Mouse (Mus musculus): ENCODE data around the gene Bloc1s4. TPM values are rescaled to one million over a fixed set of nuclear protein-coding genes. Genes with fewer than 3 reads are reported as not detected.
A peak's percentile ranks its signal among the peaks of the same experiment; 100 is the strongest.

The Bloc1s4 gene
- total RNA-seq, 1 experiment from 2014 or later: 27.2 TPM

GRCm38 (mm10) chr5:36742126-36742848 lies 6.2 kb downstream of the Bloc1s4 start:
- peak; percentile 90 for DNase-seq

DNA sequence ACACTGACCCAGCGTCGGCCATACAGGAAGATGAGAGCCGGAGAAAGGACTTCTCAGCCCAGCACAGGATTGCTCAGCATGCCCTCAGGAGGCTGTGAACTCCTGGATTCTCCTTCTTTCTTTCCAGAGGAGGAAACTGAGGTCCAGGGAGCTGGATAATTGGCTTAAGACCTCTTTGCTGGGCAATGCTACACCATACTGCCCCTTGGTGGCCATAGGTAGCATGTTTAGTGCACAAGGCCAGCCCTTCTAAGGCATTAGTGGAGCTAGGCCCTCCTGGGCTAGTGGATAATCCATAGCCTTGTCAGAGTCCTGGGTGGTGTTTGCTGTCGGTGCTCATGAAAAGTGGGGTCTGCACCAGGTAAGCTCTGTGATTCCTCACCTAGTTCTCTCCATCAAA lies 8.6 kb downstream of the Bloc1s4 start:
- peak; percentile 62 for DNase-seq

DNA sequence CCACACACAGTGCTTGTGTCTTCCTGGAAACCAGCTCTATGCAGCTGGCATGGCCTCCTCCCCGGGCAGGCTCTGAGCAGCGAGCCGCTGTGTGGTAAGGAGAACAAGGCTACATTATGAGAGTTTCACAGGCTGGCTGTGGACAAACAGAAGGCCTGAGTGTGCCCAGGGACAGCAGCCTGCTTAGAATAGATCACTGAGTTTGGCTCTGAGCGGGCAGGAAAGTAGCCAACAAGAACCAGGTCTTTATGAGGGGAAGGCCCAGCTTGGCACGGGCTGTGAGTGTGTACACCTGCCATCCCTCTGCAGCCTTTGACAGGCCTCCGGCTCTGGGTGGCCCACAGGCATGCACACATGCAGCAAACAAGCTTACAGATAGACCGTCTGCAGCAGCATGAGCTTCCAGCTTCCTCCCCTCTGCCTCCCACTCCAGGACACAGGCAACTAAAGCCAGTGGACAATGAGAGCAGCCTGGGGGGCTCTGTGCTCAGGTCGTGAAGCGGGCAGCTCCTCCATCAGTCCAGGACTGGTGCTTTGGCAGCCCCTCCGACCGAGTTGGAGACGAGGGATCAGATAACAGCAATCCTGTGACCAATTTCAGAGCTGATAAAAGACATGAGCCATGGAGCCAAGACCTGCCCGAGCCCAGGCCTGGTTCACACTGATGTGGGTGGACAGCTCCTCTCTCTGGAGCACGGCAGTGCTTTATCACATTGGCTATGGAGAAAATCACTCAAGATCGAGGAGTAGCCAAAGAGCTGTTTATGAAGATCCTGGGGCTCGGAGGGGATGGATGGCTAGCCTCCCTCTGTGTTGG lies 9.4 kb downstream of the Bloc1s4 start:
- DNase-seq: no peak

GRCm38 (mm10) chr5:36737765-36738164 lies 10.7 kb downstream of the Bloc1s4 start:
- DNase-seq: no peak

DNA sequence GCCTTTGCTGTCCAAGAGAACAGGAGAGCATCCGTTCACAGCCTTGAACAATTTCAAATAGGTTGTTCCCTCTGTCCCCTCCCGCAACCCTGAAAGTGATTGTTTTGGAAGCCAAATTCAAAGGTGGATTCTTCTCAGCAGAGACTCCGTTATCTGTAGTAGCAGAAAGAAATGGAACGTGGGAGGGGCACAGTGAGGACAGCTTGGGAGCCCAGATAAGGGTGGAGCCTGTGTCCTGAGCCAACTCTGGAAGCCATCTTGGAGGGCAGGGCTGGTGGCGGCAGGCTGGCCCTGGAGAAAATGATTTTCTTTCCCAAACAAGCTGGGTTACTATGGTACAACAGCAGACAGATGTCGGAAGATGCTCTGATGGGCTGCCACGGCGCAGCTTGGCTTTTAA lies 12.4 kb downstream of the Bloc1s4 start:
- DNase-seq: peak; percentile 67

DNA sequence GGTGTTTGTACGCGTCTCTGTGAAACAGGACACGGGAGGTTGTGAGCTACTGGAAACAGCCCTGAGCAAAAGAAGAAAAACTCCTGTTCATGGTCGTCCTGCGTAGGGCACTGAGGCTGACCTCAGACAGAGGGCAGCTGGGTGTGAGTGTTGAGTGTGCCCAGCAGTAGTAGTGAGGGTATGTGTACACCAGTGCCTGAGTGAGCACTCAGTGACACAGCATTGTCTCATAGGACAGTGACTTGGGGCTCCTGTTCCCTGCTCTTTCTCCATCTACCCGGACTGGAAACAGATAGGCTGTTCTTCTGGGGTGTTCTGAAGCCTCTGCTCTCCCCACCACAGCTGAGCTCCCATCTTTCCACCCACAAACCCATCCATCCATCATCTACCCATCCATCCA lies 13.3 kb downstream of the Bloc1s4 start:
- DNase-seq: no peak

- DNase-seq: no peak
Measured at GRCm38 (mm10) chr5:36733405-36733804, 15.0 kb downstream of the Bloc1s4 start.

DNA sequence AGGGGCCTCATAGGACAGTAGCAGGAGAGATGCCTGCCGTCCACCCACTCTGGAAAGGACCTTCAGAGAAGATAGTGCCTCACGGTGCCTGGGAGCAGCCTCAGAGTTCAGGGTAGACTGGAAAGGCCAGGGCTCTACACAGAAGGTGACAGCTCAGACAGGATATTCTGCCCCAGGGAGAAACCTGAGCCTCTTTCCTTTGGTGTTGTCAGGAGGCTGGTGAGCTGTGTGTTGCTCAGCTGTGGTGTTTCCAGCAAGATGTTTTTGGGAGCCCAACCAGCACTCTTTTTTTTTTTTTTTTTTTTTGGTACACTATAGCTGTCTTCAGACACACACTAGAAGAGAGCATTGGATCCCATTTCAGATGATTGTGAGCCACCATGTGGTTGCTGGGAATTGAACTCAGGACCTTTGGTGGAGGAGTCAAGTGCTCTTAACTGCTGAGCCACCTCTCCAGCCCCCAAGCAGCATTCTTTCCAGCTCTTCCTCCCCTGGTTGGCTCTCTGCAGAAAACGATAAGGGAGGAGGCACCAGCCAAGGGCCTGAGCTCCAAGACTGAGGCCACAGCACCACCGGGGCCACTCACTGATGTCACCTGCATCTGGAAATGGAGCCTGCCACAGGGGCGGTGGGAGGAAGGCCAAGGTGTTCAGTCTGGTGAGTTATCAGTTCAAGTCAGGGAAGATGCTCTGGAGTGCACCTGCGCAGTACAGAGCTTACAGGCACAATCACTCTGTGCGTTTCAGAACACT lies 16.4 kb downstream of the Bloc1s4 start:
- no peak for DNase-seq

- no peak for DNase-seq
Measured at GRCm38 (mm10) chr5:36730689-36731088, 17.8 kb downstream of the Bloc1s4 start.

GRCm38 (mm10) chr5:36729923-36730322 lies 18.5 kb downstream of the Bloc1s4 start:
- DNase-seq: no peak

DNA sequence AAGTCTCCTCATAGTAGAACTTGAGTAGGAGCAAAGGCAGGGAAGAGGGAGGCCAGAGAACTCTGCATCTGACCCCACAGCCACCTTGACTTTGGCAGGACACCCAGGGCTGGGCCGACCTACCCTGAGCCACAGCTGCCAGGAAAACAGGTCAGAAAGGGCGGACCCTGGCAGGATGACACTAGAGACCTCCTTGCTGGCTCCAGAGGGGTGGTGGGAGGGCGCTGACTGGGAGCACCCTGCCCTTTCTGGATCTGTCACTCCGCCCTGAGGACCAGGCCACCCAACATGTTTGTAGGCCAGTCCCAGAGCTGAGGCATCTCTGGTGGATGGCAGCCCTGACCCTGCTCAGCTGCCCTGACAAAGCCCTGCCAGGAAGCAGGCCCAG lies 19.4 kb downstream of the Bloc1s4 start:
- no peak for DNase-seq

DNA sequence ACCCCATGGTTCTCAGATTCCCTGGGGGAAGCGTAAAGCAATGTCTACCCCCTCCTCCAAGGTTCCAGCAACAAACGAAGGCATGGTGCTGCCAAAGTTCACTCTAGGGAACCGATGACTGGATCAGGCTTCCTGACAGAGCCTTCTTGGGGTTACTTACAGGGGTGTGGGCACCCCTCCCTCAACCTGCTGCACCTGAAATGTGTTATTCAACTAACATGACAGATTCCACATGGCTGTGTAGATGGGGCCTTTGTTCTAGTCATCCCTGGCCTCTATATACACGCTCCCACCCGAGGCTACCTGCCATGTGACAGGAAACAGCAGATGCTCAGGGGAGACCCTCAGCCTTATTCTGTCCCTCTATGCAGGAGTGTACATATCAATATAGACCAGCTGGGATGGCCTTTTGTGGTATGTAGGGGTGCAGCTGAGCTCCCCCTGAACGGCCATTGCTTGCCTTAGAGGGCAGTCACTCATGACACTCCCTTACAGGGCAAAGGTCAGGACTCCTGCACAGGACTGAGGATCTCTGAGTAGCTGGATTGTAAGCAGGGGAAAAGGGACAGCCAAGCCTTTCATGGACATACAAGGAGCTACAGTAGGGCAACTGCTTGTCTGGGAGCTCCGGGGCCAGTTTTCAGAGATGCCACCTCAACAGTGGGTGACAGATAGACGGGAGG lies 19.9 kb downstream of the Bloc1s4 start:
- no peak for DNase-seq

- no peak for DNase-seq
Measured at GRCm38 (mm10) chr5:36727776-36728175, 20.7 kb downstream of the Bloc1s4 start.

DNA sequence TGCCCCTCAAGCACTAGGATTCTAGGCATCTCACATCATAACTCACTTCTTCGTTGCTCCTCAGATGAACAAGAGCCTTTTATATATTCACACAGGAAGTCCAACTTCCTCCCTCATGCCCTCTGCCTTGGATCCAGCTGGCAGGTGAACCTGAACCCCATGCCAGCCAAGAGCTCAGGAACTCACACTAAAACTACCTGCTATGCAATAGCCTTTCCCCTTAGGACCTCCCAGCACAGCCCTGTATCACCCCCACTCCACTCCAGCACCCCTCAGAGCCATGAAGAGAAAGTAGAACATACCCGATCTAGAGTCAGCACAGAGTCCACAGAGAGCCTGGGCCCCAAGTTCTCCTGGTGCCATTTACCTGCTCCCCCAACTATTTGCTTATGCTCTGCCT lies 21.3 kb downstream of the Bloc1s4 start:
- DNase-seq: no peak

DNA sequence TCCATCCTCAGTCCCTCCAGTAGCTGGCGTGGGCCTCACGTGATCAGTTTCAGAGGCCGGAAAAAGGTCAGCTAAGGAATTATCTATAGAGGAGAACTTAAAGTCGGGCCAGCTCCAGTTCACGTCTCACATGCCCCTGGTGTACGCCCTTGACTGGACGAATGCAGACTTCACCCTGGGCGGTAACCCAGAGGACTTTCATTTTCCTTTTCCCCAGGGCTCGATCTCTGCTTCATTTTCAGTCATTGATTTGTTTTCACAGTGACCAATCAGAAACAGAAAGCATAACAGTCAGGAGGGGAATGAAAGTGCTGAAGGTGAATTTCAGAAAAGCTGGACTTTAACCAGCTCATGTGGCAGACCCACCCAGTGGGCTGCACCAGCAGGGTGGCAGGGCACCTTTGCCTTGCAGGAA lies 22.1 kb downstream of the Bloc1s4 start:
- DNase-seq: peak; percentile 56

- no peak for DNase-seq
Measured at GRCm38 (mm10) chr5:36725861-36726260, 22.6 kb downstream of the Bloc1s4 start.

DNA sequence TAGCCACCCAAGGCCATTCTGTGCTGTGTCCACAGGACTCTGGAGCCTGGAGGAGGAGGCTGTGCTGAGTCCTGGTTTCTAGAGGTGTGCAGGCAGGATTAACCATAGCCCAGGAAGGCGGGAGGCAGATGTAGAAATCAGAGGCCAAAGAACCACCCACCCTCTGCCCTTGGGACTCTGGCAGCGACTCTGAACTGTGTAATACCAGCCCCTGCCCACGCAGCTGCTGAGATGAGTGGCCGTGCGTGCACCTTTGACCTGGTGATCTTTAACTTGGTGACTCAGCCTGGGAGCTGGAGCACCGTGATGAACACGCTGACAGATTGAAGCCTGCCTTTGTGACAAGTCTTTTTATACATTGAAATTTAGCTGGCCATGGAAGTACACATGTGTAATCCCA lies 24.2 kb downstream of the Bloc1s4 start:
- DNase-seq: peak; percentile 83

GRCm38 (mm10) chr5:36723356-36723755 lies 25.1 kb downstream of the Bloc1s4 start:
- DNase-seq: no peak

- peak; percentile 64 for DNase-seq
Measured at GRCm38 (mm10) chr5:36722415-36722856, 26.0 kb downstream of the Bloc1s4 start.

- no peak for DNase-seq
Measured at GRCm38 (mm10) chr5:36720710-36721375, 27.6 kb downstream of the Bloc1s4 start.

DNA sequence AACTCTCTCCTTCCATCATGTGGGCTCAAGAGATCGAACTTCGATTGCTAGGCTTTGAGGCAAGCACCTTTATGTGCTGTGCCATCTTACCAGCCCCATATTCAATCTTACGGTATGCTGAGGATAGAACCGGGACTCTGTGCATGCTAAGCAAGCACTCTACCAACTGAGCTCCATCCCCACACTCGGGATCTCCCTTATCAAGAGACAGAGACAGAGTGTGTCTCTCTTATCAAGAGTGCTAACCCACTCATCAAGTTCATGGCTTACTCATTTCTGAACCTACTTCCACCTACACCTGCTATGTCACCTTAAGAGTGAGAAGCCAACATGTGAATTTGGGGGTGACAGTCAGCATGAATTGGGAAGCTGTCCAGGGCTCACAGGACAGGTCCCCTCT lies 28.2 kb downstream of the Bloc1s4 start:
- no peak for DNase-seq

DNA sequence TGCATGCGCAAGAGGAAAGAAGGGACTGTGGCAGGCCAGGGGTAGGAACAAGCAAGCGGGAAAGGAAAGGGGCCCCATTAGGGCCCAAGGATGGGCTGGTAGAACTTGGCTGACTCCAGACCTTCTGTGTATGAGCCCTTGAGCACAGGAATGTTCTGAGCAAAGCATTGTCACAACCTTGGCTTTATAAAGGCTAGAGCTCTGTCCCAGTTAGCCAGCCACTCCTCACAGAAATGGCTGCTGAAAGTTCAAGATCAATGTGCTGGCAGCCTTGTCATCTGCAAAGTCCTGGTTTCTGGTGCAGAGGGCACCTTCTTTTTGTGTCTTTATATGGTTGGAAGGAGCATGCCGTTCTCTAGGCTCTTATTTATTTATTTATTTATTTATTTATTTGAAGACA lies 28.8 kb downstream of the Bloc1s4 start:
- peak; percentile 50 for DNase-seq

All from adrenal gland, postnatal 14 days (tissue).